Mouse (Mus musculus) T-cell, adult 66 days (primary cell): Measurements from ENCODE around the gene Zfp956. TPM values are rescaled to one million over a fixed set of nuclear protein-coding genes. Genes with fewer than 3 reads are reported as not detected.

Source experiments
- total RNA-seq, 2 experiments: library from RNA; stranded (reverse); gene quantifications; 3 replicates in 1 of 2; 4 replicates in 1 of 2; pipeline ENCODE4 v1.2.4; 2023

The Zfp956 gene
- 10 to 100 TPM; 23.2 to 23.4 TPM for total RNA-seq

DNA sequence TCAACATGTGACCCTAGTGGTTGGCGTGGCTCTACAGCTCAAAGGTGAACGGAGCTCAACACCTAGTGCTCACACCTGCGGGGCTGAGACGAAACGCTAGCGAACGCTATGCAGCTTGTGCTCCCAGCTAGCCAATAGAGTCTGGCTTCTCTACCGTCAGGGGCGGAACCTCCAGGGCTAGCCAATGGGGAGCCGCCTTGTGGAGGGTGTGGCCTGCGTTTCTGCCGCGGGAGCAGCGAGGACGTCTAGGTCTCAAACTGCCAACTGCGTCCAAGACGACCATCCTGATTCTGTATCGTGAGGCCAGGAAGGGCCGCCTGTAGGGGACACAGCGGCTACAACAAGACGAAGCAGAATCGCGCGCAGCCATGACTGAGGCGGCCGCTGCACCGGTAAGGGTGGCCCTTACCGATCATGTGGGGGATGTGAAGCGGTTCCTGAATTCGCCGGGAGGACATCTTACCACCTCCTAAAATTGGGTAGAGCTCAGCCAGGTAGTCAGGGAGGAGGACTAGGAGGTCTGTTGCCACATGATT is at the start of gene Zfp956:
TSS of gene Zfp956 (plus strand) at position 200 of the 536 bp plus-strand sequence.

GRCm38 (mm10) chr6:47920447-47921340 is 32.5 kb upstream of the Zfp956 start, which contains the start of gene Zfp212:
Gene Zfp212, plus strand, starts transcription at chr6:47920476.

Other genes starting within 250 kb of the Zfp956 start
- 10 to 100 TPM; 75.3 to 82.5 TPM for gene Pdia4, start 140.0 kb upstream of the Zfp956 start, total RNA-seq
- gene Zfp786, start 122.5 kb upstream of the Zfp956 start, total RNA-seq: under 1 TPM; 0.24 to 0.58 TPM
- gene Zfp398, start 117.7 kb upstream of the Zfp956 start, total RNA-seq: 10 to 100 TPM; 35.8 to 39.5 TPM
- 10 to 100 TPM; 15.2 to 15.5 TPM for gene Zfp282, start 76.2 kb upstream of the Zfp956 start, total RNA-seq
- gene Zfp212, start 32.9 kb upstream of the Zfp956 start, total RNA-seq: 10 to 100 TPM; 54.2 to 63.8 TPM
- gene Zfp777, start 95.5 kb downstream of the Zfp956 start, total RNA-seq: 10 to 100 TPM; 44.9 to 53.0 TPM
- gene Zfp746, start 133.2 kb downstream of the Zfp956 start, total RNA-seq: 10 to 100 TPM; 74.0 to 76.7 TPM